Mouse (Mus musculus): ENCODE measurements around the gene Rcsd1. TPM values are rescaled to one million over a fixed set of nuclear protein-coding genes. Genes with fewer than 3 reads are reported as not detected.

Gene Rcsd1
- total and polyA plus RNA-seq, 2 experiments from 2014 or later, result 7.6 to 8.0 TPM

- no peak for ATAC-seq (ENCODE audit: low FRiP score)
- Histone ChIP-seq H3K4me2 (ENCODE audit: low read depth, low read length, poor library complexity, severe bottlenecking) (no peak overlapping the region), H3K27ac (ENCODE audit: low read depth, low read length) (no peak overlapping the region), H3K4me3 (ENCODE audit: low read depth, low read length) (no peak overlapping the region), H3K27me3 (ENCODE audit: insufficient read depth, low read length) (no peaks in the 10 kb centered on the region), H3K4me1 (ENCODE audit: insufficient read depth, low read length) (no peaks in the 10 kb centered on the region), H3K9ac (replicated peaks; ENCODE audit: low read length, poor library complexity, severe bottlenecking) (no peak overlapping the region), H3K9me3 (ENCODE audit: low read length) (no peaks in the 10 kb centered on the region), H3K36me3 (ENCODE audit: insufficient read depth, low read length) (peaks cover 34% of the 10 kb centered on the region)
- no peak for TF ChIP-seq CTCF (IDR thresholded peaks at IDR 0.05)
- WGBS, result 85% methylated on average over 9 of the region's 10 CpGs
- no peak for DNase-seq (ENCODE audit: low spot score)
These were observed 107.7 kb downstream of the Rcsd1 start for GRCm38 (mm10) chr1:165601775-165602280.

Small RNAs within 50 kb of the gene (microRNA-seq; reads per million reads assigned to microRNA genes)
- gene Gm44458 (ENCODE audit: borderline number of aligned reads), result not detected

Other genes starting within 250 kb of the Rcsd1 start
- 38.4 and 44.8 TPM in 2 replicates for gene Dcaf6, start 249.3 kb downstream of the Rcsd1 start, total RNA-seq (2014; rRNA removed)
- 18.7 and 19.9 TPM in 2 replicates for gene Dcaf6, start 249.3 kb downstream of the Rcsd1 start, polyA plus RNA-seq (2015; fragmentation: Nextera tagmentation; extraction: Ambion mirVana)
- gene Mpc2, start 249.1 kb downstream of the Rcsd1 start, total RNA-seq (2014; rRNA removed), result 110 and 130 TPM in 2 replicates
- gene Mpc2, start 249.1 kb downstream of the Rcsd1 start, polyA plus RNA-seq (2015; fragmentation: Nextera tagmentation; extraction: Ambion mirVana), result 267 and 274 TPM in 2 replicates
- gene Adcy10, start 224.6 kb downstream of the Rcsd1 start, total RNA-seq (2014; rRNA removed), result not detected in 2 replicates
- gene Adcy10, start 224.6 kb downstream of the Rcsd1 start, polyA plus RNA-seq (2015; fragmentation: Nextera tagmentation; extraction: Ambion mirVana), result 0.27 and 0.64 TPM in 2 replicates
- 29.7 and 38.2 TPM in 2 replicates for gene Mpzl1, start 75.2 kb downstream of the Rcsd1 start, total RNA-seq (2014; rRNA removed)
- gene Mpzl1, start 75.2 kb downstream of the Rcsd1 start, polyA plus RNA-seq (2015; fragmentation: Nextera tagmentation; extraction: Ambion mirVana), result 138 and 146 TPM in 2 replicates
- 21.3 and 22.7 TPM in 2 replicates for gene Creg1, start 54.0 kb upstream of the Rcsd1 start, total RNA-seq (2014; rRNA removed)
- gene Creg1, start 54.0 kb upstream of the Rcsd1 start, polyA plus RNA-seq (2015; fragmentation: Nextera tagmentation; extraction: Ambion mirVana), result 47.0 and 49.1 TPM in 2 replicates
- 0.66 TPM in 1 of 2 replicates, not detected in the other for gene Cd247, start 78.9 kb upstream of the Rcsd1 start, total RNA-seq (2014; rRNA removed)
- gene Cd247, start 78.9 kb upstream of the Rcsd1 start, polyA plus RNA-seq (2015; fragmentation: Nextera tagmentation; extraction: Ambion mirVana), result 0.59 and 0.83 TPM in 2 replicates